Mouse (Mus musculus) spleen, adult 2 months (tissue): ENCODE measurements around the gene C1qa. TPM values are rescaled to one million over a fixed set of nuclear protein-coding genes. Genes with fewer than 3 reads are reported as not detected.

ENCODE experiments used
- DNase-seq, 2 experiments: peaks; one replicate each; pipeline versions ENCODE4 v3.0.0 to v3.0.0-alpha.2; 2012 to 2021; ENCODE audit warnings: low spot score in 2 of 2, low read depth in 1 of 2
- H3K27ac ChIP-seq: fragments of 200-500 bp; 2 replicates; pipeline ENCODE4 v1.5.1; 2012; ENCODE audit warnings: low read length, inconsistent platforms; ENCODE audit not compliant: insufficient read depth
- H3K27me3 ChIP-seq: fragments of 200-500 bp; 2 replicates; pipeline ENCODE4 v1.6.1; 2012; ENCODE audit warnings: mild to moderate bottlenecking, moderate library complexity, low read length, inconsistent platforms; ENCODE audit not compliant: control insufficient read depth, insufficient read depth
- H3K36me3 ChIP-seq: fragments of 200-500 bp; 2 replicates; pipeline ENCODE4 v1.6.1; 2012; ENCODE audit warnings: mild to moderate bottlenecking, low read length, inconsistent platforms; ENCODE audit not compliant: control insufficient read depth, insufficient read depth
- H3K4me1 ChIP-seq: fragments of 200-500 bp; 2 replicates; pipeline ENCODE4 v1.6.1; 2011; ENCODE audit warnings: inconsistent platforms; ENCODE audit not compliant: control insufficient read depth, insufficient read depth, insufficient read length
- H3K4me3 ChIP-seq: fragments of 200-500 bp; 2 replicates; pipeline ENCODE4 v1.5.1; 2011; ENCODE audit warnings: mild to moderate bottlenecking, inconsistent platforms; ENCODE audit not compliant: insufficient read depth, insufficient read length; ENCODE audit errors: extremely low read depth
- CTCF ChIP-seq: fragments of 200-500 bp; IDR thresholded peaks from 2 replicates; pipeline ENCODE4 v1.5.1; 2011; ENCODE audit warnings: mild to moderate bottlenecking, inconsistent platforms; ENCODE audit not compliant: insufficient read depth, insufficient read length, insufficient replicate concordance; ENCODE audit errors: extremely low read depth
- POLR2A ChIP-seq: fragments of 200-500 bp; IDR thresholded peaks from 2 replicates; pipeline ENCODE4 v1.6.1; 2011; ENCODE audit warnings: low read depth, low read length, inconsistent platforms
- WGBS: fragments of 180-500 bp; shearing (Covaris S2); methylation state at CpG from one replicate; pipeline ENCODE4 v1.1.7; 2018; 5-methylcytosine and 5-hydroxymethylcytosine counted together
- polyA plus RNA-seq: library from polyadenylated mRNA; depleted of rRNA; stranded (reverse); fragments of >200 nt; gene quantifications from 2 replicates; pipeline ENCODE4 v1.2.3, GENCODE M21; 2012; rRNA removed

The C1qa gene
- 214 and 227 TPM in 2 replicates for polyA plus RNA-seq

- no peaks in the 10 kb centered on the region for H3K27me3 ChIP-seq
- H3K36me3 ChIP-seq = no peaks in the 10 kb centered on the region
- WGBS = 68% methylated on average over 9 of the region's 9 CpGs
- no peak for DNase-seq
- H3K4me1 ChIP-seq = no peaks in the 10 kb centered on the region
- H3K4me3 ChIP-seq = peak within 1 kb of the TSS; percentile 21; the same call in 1 of the 2 replicates
- no peak for TF ChIP-seq CTCF
- no peak for TF ChIP-seq POLR2A
- peak within 1 kb of the TSS; percentile 69 for H3K27ac ChIP-seq
These were observed at the start of gene C1qa for GRCm38 (mm10) chr4:136898637-136899036. C1qa (minus strand) TSS chr4:136898803.

DNA sequence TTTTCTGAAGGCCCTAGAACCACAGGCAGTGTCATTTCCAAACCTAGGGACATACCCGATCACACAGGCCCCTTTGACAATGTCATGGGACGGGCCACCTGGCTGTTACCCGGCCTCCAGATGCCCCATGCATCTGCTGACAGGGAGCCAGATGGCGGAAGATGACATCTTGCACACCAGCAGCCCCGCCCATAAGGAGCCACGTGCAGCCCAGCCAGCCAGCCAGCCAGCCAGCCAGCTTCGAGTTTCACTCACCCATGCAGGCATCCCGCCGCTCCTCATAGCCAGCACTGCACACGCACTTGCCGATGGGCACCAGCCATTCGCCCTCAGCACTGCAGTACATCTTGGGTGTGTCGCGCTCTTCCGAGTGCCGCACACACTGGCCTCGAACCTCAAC lies 46.8 kb upstream of the C1qa start:
- no peak for DNase-seq
- no peak for TF ChIP-seq CTCF
- no peak for TF ChIP-seq POLR2A
- 78% methylated on average over 17 of the region's 17 CpGs for WGBS

DNA sequence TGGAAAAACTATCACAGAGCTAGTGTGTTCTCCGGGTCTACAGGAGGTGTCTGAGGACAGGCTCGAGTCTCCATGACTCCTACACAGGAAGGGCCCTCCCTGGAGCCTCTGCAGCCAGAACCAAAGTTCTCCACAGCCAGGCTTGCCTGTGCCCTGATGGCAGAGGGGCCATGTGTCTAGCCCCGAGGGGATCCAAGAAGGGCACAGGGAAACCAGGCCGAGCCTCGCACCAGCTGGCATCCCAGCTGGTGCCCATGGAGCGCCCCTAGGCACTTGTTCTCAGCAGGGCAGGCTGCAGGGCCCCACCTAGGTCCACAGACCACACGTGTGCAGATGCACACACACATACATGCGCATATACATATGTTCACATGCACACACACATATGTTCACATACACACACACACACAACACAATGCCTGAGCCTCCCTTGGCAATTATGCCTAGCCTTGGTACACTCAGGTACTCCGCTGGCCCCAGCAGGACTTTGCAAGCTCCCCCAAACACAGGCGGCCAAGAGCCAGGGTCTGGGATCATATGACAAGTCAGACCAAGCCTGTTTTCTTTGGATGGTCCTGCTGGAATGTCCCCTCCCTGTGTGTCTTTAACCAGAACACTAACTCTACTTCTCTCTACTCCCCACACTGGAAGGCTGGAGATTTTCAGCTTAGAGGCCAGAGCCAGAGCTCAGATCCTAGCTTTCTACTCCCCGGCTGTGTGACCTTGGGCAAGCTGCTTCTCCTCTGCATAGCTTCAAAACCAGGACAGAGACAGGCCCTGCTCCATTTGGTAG lies 46.2 kb upstream of the C1qa start:
- Histone ChIP-seq H3K27me3 (no peaks in the 10 kb centered on the region), H3K36me3 (no peaks in the 10 kb centered on the region), H3K4me3 (no peak overlapping the region), H3K4me1 (no peaks in the 10 kb centered on the region), H3K27ac (no peak overlapping the region)
- TF ChIP-seq POLR2A = no peak
- no peak for TF ChIP-seq CTCF
- WGBS = 84% methylated on average over 11 of the region's 11 CpGs
- DNase-seq = no peak

More for the DNA sequence above, 46.8 kb upstream of the C1qa start:
- Histone ChIP-seq H3K27me3 (no peaks in the 10 kb centered on the region), H3K4me3 (no peak overlapping the region), H3K36me3 (no peaks in the 10 kb centered on the region), H3K27ac (no peak overlapping the region), H3K4me1 (no peaks in the 10 kb centered on the region)

- no peak overlapping the region for H3K27ac ChIP-seq
- WGBS = 19% methylated on average over 13 of the region's 13 CpGs
- H3K36me3 ChIP-seq = no peaks in the 10 kb centered on the region
- H3K4me3 ChIP-seq = no peak overlapping the region
- DNase-seq = no peak
- H3K27me3 ChIP-seq = no peaks in the 10 kb centered on the region
- TF ChIP-seq POLR2A = no peak
- no peak for TF ChIP-seq CTCF
- no peaks in the 10 kb centered on the region for H3K4me1 ChIP-seq
These were observed 44.6 kb upstream of the C1qa start for GRCm38 (mm10) chr4:136943175-136943574.

DNA sequence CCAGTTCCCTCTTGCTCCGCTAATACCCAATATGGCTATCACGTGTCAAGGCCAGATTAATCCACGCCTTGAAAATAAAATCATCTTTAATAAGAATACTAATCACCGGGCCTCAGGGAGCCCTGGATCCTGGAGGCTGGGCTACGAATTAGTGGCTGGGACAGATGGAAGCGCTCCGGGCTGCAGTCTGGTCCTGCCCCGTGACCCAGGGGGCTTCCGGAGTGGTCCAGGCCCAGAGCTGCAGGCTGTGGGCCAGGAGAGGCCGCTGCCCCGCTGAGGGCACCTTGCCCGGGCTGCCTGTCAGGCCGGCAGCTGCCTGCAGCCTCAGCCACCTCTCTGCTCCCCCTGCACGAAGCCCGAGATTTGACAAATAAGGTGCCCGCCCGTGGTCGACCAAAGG lies 44.2 kb upstream of the C1qa start:
- DNase-seq = no peak
- H3K27ac ChIP-seq = no peak overlapping the region

GRCm38 (mm10) chr4:136937935-136938334 lies 39.3 kb upstream of the C1qa start:
- H3K27ac ChIP-seq = no peak overlapping the region
- no peaks in the 10 kb centered on the region for H3K27me3 ChIP-seq
- WGBS = 90% methylated on average over 5 of the region's 5 CpGs

More for the DNA sequence above, 44.2 kb upstream of the C1qa start:
- H3K4me3 ChIP-seq = no peak overlapping the region
- TF ChIP-seq CTCF (no peak), POLR2A (no peak)
- WGBS = 23% methylated on average over 18 of the region's 18 CpGs
- no peaks in the 10 kb centered on the region for H3K4me1 ChIP-seq
- no peaks in the 10 kb centered on the region for H3K36me3 ChIP-seq
- H3K27me3 ChIP-seq = no peaks in the 10 kb centered on the region

DNA sequence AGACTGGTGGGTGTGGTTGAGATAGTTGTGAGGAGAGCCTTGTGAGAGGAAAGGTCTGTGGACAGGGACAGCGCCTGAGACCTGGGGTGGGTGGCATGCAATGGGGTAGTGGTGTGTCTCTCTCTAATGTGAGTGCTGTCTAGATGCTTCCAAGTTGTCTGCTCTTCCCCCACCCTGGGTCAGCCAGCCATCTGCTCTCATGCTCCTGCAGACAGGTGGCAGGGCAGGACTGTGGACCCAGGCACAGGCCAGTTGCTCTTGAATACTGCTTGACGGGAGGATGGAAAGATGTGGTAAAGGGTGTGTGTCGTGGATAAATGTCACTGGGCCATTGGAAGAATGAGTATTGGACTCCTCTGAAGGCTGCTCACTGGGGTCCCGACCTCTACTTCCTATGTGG lies 38.7 kb upstream of the C1qa start:
- H3K27me3 ChIP-seq = no peaks in the 10 kb centered on the region

More at GRCm38 (mm10) chr4:136937935-136938334, 39.3 kb upstream of the C1qa start:
- H3K4me1 ChIP-seq = no peaks in the 10 kb centered on the region
- no peaks in the 10 kb centered on the region for H3K36me3 ChIP-seq
- no peak for DNase-seq
- TF ChIP-seq POLR2A (no peak), CTCF (no peak)
- H3K4me3 ChIP-seq = no peak overlapping the region

More for the DNA sequence above, 38.7 kb upstream of the C1qa start:
- no peaks in the 10 kb centered on the region for H3K4me1 ChIP-seq
- no peak for TF ChIP-seq POLR2A
- TF ChIP-seq CTCF = no peak
- H3K27ac ChIP-seq = no peak overlapping the region
- DNase-seq = no peak
- no peaks in the 10 kb centered on the region for H3K36me3 ChIP-seq
- no peak overlapping the region for H3K4me3 ChIP-seq
- 60% methylated on average over 4 of the region's 4 CpGs for WGBS
